Mouse (Mus musculus) naive thymus-derived CD4-positive, alpha-beta T cell, adult 2 months (primary cell): ENCODE results near the gene Ybx3.
A peak's percentile ranks its signal among the peaks of the same experiment; 100 is the strongest.

Experiments
- DNase-seq: peaks from one replicate; pipeline ENCODE4 v3.0.0-alpha.2; 2011; ENCODE audit warnings: low read depth

Ybx3 gene

GRCm38 (mm10) chr6:131383713-131384330 is 4.5 kb downstream of the Ybx3 start:
- no peak for DNase-seq

GRCm38 (mm10) chr6:131382984-131383337 is 5.3 kb downstream of the Ybx3 start:
- DNase-seq = no peak

GRCm38 (mm10) chr6:131382232-131382983 is 5.9 kb downstream of the Ybx3 start:
- no peak for DNase-seq

- DNase-seq = no peak
Measured at GRCm38 (mm10) chr6:131378858-131379428, 9.3 kb downstream of the Ybx3 start.

GRCm38 (mm10) chr6:131377378-131377777 is 10.9 kb downstream of the Ybx3 start:
- DNase-seq = no peak

GRCm38 (mm10) chr6:131374594-131375340 is 13.5 kb downstream of the Ybx3 start:
- no peak for DNase-seq

- DNase-seq = no peak
Measured at GRCm38 (mm10) chr6:131373160-131373559, 15.1 kb downstream of the Ybx3 start.

- no peak for DNase-seq
Measured at GRCm38 (mm10) chr6:131370767-131371166, 17.5 kb downstream of the Ybx3 start.

- no peak for DNase-seq
Measured at GRCm38 (mm10) chr6:131369866-131370616, 18.2 kb downstream of the Ybx3 start.

- peak; percentile 33 for DNase-seq
Measured at GRCm38 (mm10) chr6:131367101-131367500, 21.2 kb downstream of the Ybx3 start.

- no peak for DNase-seq
Measured at GRCm38 (mm10) chr6:131364353-131364752, 23.9 kb downstream of the Ybx3 start.

GRCm38 (mm10) chr6:131362987-131363765 is 25.1 kb downstream of the Ybx3 start:
- DNase-seq = no peak

GRCm38 (mm10) chr6:131360693-131361092 is 27.6 kb downstream of the Ybx3 start:
- no peak for DNase-seq

GRCm38 (mm10) chr6:131359543-131359942 is 28.7 kb downstream of the Ybx3 start:
- no peak for DNase-seq

- no peak for DNase-seq
Measured at GRCm38 (mm10) chr6:131354913-131355312, 33.4 kb downstream of the Ybx3 start.

GRCm38 (mm10) chr6:131353352-131353919 is 34.8 kb downstream of the Ybx3 start, which contains the start of gene Styk1:
Styk1 (minus strand) TSS chr6:131353597.
- peak; percentile 90 for DNase-seq

- no peak for DNase-seq
Measured at GRCm38 (mm10) chr6:131347026-131347425, 41.2 kb downstream of the Ybx3 start.

GRCm38 (mm10) chr6:131344346-131344745 is 43.9 kb downstream of the Ybx3 start:
- no peak for DNase-seq

- DNase-seq = no peak
Measured at GRCm38 (mm10) chr6:131340082-131340481, 48.2 kb downstream of the Ybx3 start.

- no peak for DNase-seq
Measured at GRCm38 (mm10) chr6:131339309-131339708, 49.0 kb downstream of the Ybx3 start.

GRCm38 (mm10) chr6:131338787-131339186 is 49.5 kb downstream of the Ybx3 start:
- DNase-seq = no peak
